Mouse (Mus musculus) right cerebral cortex, postnatal 4 days (tissue): ENCODE measurements at regions not wholly inside any gene's neighbourhood (a gene's known extent, or its start where the extent isn't known, plus 50 kb on each side); places are given as distances from the start of the nearest gene placed in this dataset.

Source experiments
- DNase-seq: peaks from one replicate; pipeline ENCODE4 v3.0.0-alpha.2; 2022

GRCm38 (mm10) chr5:118354127-118354526, 109.1 kb downstream of the 2410131K14Rik start:
- DNase-seq = no peak

GRCm38 (mm10) chr5:118354871-118355270, 109.8 kb downstream of the 2410131K14Rik start:
- no peak for DNase-seq

GRCm38 (mm10) chr5:118355287-118355686, 110.3 kb downstream of the 2410131K14Rik start:
- no peak for DNase-seq

- no peak for DNase-seq
Observed at GRCm38 (mm10) chr5:118355691-118356337, 110.8 kb downstream of the 2410131K14Rik start.

GRCm38 (mm10) chr5:118359646-118360373, 114.8 kb downstream of the 2410131K14Rik start:
- no peak for DNase-seq

- DNase-seq = no peak
Observed at GRCm38 (mm10) chr5:118360374-118361064, 115.5 kb downstream of the 2410131K14Rik start.

GRCm38 (mm10) chr5:118361133-118361852, 116.3 kb downstream of the 2410131K14Rik start:
- no peak for DNase-seq

GRCm38 (mm10) chr5:118361853-118362406, 116.9 kb downstream of the 2410131K14Rik start:
- no peak for DNase-seq

GRCm38 (mm10) chr5:118362738-118363137, 117.7 kb downstream of the 2410131K14Rik start:
- DNase-seq = no peak

GRCm38 (mm10) chr5:118363154-118363553, 118.1 kb downstream of the 2410131K14Rik start:
- DNase-seq = no peak

GRCm38 (mm10) chr5:118364646-118365045, 119.6 kb downstream of the 2410131K14Rik start:
- no peak for DNase-seq

- no peak for DNase-seq
Observed at GRCm38 (mm10) chr5:118365196-118365595, 120.2 kb downstream of the 2410131K14Rik start.

GRCm38 (mm10) chr5:118365651-118366050, 120.6 kb downstream of the 2410131K14Rik start:
- DNase-seq = no peak

GRCm38 (mm10) chr5:118367047-118367446, 122.0 kb downstream of the 2410131K14Rik start:
- no peak for DNase-seq

GRCm38 (mm10) chr5:118373581-118373981, 128.6 kb downstream of the 2410131K14Rik start:
- peak; percentile 57 for DNase-seq

- DNase-seq = no peak
Observed at GRCm38 (mm10) chr5:118374968-118375367, 129.9 kb downstream of the 2410131K14Rik start.

- no peak for DNase-seq
Observed at GRCm38 (mm10) chr5:118375916-118376315, 130.9 kb downstream of the 2410131K14Rik start.

- DNase-seq = no peak
Observed at GRCm38 (mm10) chr5:118376478-118376877, 131.5 kb downstream of the 2410131K14Rik start.

- no peak for DNase-seq
Observed at GRCm38 (mm10) chr5:118377402-118377848, 132.4 kb downstream of the 2410131K14Rik start.

GRCm38 (mm10) chr5:118379245-118380051, 134.4 kb downstream of the 2410131K14Rik start:
- DNase-seq = no peak

- no peak for DNase-seq
Observed at GRCm38 (mm10) chr5:118380052-118380421, 135.0 kb downstream of the 2410131K14Rik start.
